Mouse (Mus musculus) lung, postnatal 0 days (tissue): Measurements from ENCODE around the gene Gapvd1.
"Not testable (repeated sequence)": the region's sequence is repeated elsewhere in the genome, so short reads cannot be mapped to it uniquely, and the experiment has no call there.

Experiments
- CTCF ChIP-seq: IDR thresholded peaks from 2 replicates; pipeline ENCODE4 v1.5.1; 2016; ENCODE audit warnings: antibody characterized with exemption, mild to moderate bottlenecking
- EP300 ChIP-seq: IDR thresholded peaks from 2 replicates; pipeline ENCODE4 v1.6.1; 2016; ENCODE audit warnings: antibody characterized with exemption, mild to moderate bottlenecking, control low read depth

GRCm38 (mm10) chr2:34761272-34761671 lies 6.2 kb upstream of the Gapvd1 start:
- TF ChIP-seq CTCF, EP300: not testable (repeated sequence)
